Mouse (Mus musculus): ENCODE results near the gene Lrp6.

DNA sequence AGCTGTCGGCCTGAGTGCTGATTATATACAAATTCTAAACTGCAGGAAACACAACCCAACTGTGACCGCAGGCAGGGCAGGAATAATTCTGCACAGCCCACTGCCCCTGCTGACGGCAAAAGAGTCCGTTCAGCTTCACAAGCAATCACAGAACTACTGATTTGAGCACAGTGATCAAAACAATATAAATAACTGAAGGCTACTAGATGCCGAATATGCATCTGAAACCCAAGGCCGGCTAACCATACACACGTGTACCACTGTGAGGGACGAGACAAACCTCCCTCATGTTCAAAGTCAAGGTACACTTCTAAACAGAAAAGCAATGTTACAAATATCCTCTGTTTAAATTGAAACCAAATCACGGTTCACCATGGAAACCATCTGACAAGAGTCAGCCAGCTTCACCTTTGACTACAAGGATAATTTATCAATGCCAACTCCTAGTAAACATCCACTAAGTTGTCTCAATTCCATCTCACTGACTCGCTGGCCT is 57.0 kb downstream of the Lrp6 start:
- TF ChIP-seq POLR2A (IDR thresholded peaks at IDR 0.05; ENCODE audit: control insufficient read depth, low read depth, low read length) (no peak), CTCF (IDR thresholded peaks at IDR 0.05; ENCODE audit: control insufficient read depth, insufficient read depth, insufficient replicate concordance, low read depth, low read length) (no peak)
